Mouse (Mus musculus) left cerebral cortex, postnatal 10 days (tissue): ENCODE measurements around the gene 4932438H23Rik. TPM values are rescaled to one million over a fixed set of nuclear protein-coding genes. Genes with fewer than 3 reads are reported as not detected.

ENCODE experiments used
- DNase-seq, 2 experiments: peaks; one replicate each; pipeline ENCODE4 v3.0.0; 2021 to 2022; ENCODE audit warnings: low spot score in 2 of 2, mixed read lengths in 1 of 2; ENCODE audit errors: extremely low spot score in 1 of 2
- intact Hi-C: fragments of 180-260 bp; cut with DNase I; formaldehyde crosslinking; loops from one replicate; pipeline ENCODE4 v1.15.1; 2025
- total RNA-seq, 2 experiments: library from RNA; stranded (reverse); gene quantifications; 2 replicates each; pipeline ENCODE4 v1.2.3; 2021

Gene 4932438H23Rik
- total RNA-seq, 2 experiments from 2014 or later, result 0.32 to 0.34 TPM

- intact Hi-C loops, result loop anchor here (10.0 kb wide), 2 partner anchors 251 to 649 kb away; no protein-coding TSS in a partner anchor
- DNase-seq, result no peak
Observed at GRCm38 (mm10) chr16:91026290-91026689, 68.6 kb downstream of the 4932438H23Rik start.

GRCm38 (mm10) chr16:91023384-91023783 is 71.5 kb downstream of the 4932438H23Rik start:
- intact Hi-C loops, result loop anchor here (10.0 kb wide), 2 partner anchors 249 to 651 kb away; no protein-coding TSS in a partner anchor
- no peak for DNase-seq

DNA sequence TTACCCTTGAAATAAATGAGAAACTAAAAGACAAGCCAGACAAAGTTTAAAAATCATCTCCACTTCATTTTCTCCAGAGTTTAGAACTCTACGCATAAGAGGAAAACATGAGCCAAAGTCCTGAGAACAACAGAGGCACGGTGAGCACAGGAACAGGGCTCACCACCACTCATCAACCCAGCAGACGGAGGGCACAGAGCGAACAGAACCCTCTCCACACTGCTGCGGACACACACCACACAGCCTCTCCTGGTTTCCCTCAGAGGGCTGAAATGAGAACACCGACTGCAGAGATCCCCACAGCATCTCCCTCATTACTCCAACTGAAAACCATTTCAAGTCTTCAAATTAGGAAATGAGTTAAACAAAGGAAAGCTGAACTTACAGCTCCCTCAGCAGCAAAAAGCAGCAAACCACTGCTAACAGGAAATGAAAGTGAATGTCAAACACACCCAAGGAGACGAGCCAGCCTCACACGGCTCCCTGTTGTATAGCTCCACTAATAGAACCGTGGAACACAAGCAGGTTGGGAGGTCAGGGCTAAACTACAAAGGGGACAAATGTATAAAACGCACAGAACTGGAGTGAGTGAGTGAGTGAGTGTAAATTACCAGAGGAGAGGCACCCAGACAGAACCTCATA is 74.0 kb downstream of the 4932438H23Rik start:
- DNase-seq, result no peak
- intact Hi-C loops, result loop anchor here (10.0 kb wide), 2 partner anchors 246 to 654 kb away; no protein-coding TSS in a partner anchor

GRCm38 (mm10) chr16:91019476-91019875 is 75.4 kb downstream of the 4932438H23Rik start:
- intact Hi-C loops, result loop anchor here (10.0 kb wide), 1 partner anchor 65 kb away; no protein-coding TSS in a partner anchor
- DNase-seq, result no peak

DNA sequence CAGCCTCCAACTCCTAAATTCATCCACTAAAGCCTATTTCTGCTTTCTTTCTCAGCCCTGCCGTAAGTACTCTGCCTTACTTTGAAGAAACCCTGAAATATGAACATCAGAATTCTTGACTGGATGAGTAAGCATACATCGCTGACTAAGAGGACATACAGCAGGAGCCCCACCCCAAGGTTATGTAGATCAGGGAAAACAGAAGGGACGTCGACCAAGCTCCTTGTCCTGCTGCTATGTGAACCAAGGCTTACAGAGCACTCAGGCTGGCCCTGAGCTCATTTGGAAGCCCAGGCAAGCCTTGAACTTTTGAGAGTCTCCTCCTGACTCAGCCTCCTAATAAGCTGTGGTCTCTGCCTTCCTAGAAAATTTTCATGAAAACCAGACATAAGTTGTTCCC is 79.2 kb downstream of the 4932438H23Rik start:
- DNase-seq, result no peak
- intact Hi-C loops, result loop anchor here (2.0 to 10.0 kb wide), 2 partner anchors 17 to 61 kb away; no protein-coding TSS in a partner anchor

DNA sequence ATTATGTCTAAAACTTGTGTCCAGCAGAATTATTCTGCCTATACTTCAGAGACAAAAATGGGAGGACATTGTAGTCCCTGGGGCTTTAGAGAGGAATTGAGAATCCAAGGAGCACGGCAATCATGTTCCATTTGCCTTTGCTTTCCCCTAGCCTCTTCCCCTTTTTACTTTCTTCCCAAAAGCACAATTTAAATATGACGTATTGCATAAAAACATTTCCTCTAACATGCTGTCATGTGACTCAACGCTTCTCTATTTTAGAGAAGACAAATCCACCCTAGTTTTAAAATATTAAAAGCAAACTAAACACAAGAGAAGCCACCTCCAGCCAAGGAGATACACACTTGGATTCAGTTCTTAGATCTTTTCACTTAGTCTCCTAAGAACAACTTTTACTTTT is 83.1 kb downstream of the 4932438H23Rik start:
- DNase-seq, result no peak
- intact Hi-C loops, result loop anchor here (10.0 kb wide), 1 partner anchor 57 kb away; no protein-coding TSS in a partner anchor

GRCm38 (mm10) chr16:91011021-91011683 is 83.8 kb downstream of the 4932438H23Rik start, which contains the start of gene Synj1:
TSS of gene Synj1 (minus strand) at chr16:91011308.
- DNase-seq, result peak; percentile 87 to 95
- intact Hi-C loops, result loop anchor here (10.0 kb wide), 1 partner anchor 56 kb away; no protein-coding TSS in a partner anchor

- peak in 1 of 2 experiments; percentile 31 for DNase-seq
- intact Hi-C loops, result loop anchor here (10.0 kb wide), 1 partner anchor 56 kb away; no protein-coding TSS in a partner anchor
Observed at GRCm38 (mm10) chr16:91010581-91011020, 84.3 kb downstream of the 4932438H23Rik start.

GRCm38 (mm10) chr16:91009942-91010529 is 84.9 kb downstream of the 4932438H23Rik start:
- no peak for DNase-seq
- intact Hi-C loops, result loop anchor here (10.0 kb wide), 1 partner anchor 55 kb away; no protein-coding TSS in a partner anchor

GRCm38 (mm10) chr16:91004915-91005538 is 89.9 kb downstream of the 4932438H23Rik start:
- DNase-seq, result no peak
- intact Hi-C loops, result no loop called here

Other genes starting within 250 kb of the 4932438H23Rik start
- 10 to 100 TPM; 33.3 to 37.4 TPM for gene Cfap298, start 160.0 kb downstream of the 4932438H23Rik start, total RNA-seq
- 100 to 1,000 TPM; 231 to 243 TPM for gene Synj1, start 83.8 kb downstream of the 4932438H23Rik start, total RNA-seq
- gene Paxbp1, start 50.6 kb downstream of the 4932438H23Rik start, total RNA-seq, result 10 to 100 TPM; 57.1 to 57.5 TPM
- gene Olig2, start 130.3 kb upstream of the 4932438H23Rik start, total RNA-seq, result 10 to 100 TPM; 24.9 to 29.4 TPM
- gene Olig1, start 174.7 kb upstream of the 4932438H23Rik start, total RNA-seq, result 100 to 1,000 TPM in 1 of 2 experiments, 10 to 100 TPM in 1; 96.3 to 105 TPM